Mouse (Mus musculus) forebrain, embryonic 15.5 days (tissue): Measurements from ENCODE around the gene Syt9. TPM values are rescaled to one million over a fixed set of nuclear protein-coding genes. Genes with fewer than 3 reads are reported as not detected.

Experiments used
- ATAC-seq: fragments of 200-750 bp; cut with Nextera tagmentation; replicated peaks from 2 replicates; pipeline ENCODE4 v1.8.0; 2017; ENCODE audit warnings: mild to moderate bottlenecking, moderate TSS enrichment, moderate library complexity
- H3K27ac ChIP-seq: fragments of 300-500 bp; sonication (generic); replicated peaks from 2 replicates; pipeline ENCODE4 v1.5.1; 2015; ENCODE audit warnings: mild to moderate bottlenecking, inconsistent platforms
- H3K27me3 ChIP-seq: fragments of 300-500 bp; sonication (generic); 2 replicates; pipeline ENCODE4 v1.6.1; 2015; ENCODE audit warnings: inconsistent platforms
- H3K36me3 ChIP-seq: fragments of 300-500 bp; sonication (generic); 2 replicates; pipeline ENCODE4 v1.6.1; 2015; ENCODE audit warnings: mild to moderate bottlenecking, inconsistent platforms
- H3K4me1 ChIP-seq: fragments of 300-500 bp; sonication (generic); 2 replicates; pipeline ENCODE4 v1.6.1; 2015; ENCODE audit warnings: inconsistent platforms
- H3K4me2 ChIP-seq: fragments of 300-500 bp; sonication (generic); replicated peaks from 2 replicates; pipeline ENCODE4 v1.6.1; 2015; ENCODE audit warnings: mild to moderate bottlenecking, inconsistent platforms
- H3K4me3 ChIP-seq: fragments of 300-500 bp; sonication (generic); 2 replicates; pipeline ENCODE4 v1.5.1; 2015; ENCODE audit warnings: mild to moderate bottlenecking, inconsistent platforms
- H3K9ac ChIP-seq: fragments of 300-500 bp; sonication (generic); replicated peaks from 2 replicates; pipeline ENCODE4 v1.6.1; 2015; ENCODE audit warnings: mild to moderate bottlenecking, inconsistent platforms
- H3K9me3 ChIP-seq: fragments of 300-500 bp; sonication (generic); 2 replicates; pipeline ENCODE4 v1.6.1; 2016; ENCODE audit warnings: inconsistent platforms
- WGBS: fragments of 180-500 bp; shearing (Covaris S2); methylation state at CpG from one replicate; pipeline ENCODE4 v1.1.7; 2015; ENCODE audit warnings: mixed read lengths; 5-methylcytosine and 5-hydroxymethylcytosine counted together
- polyA plus RNA-seq: library from polyadenylated mRNA; unstranded; fragments of >200 nt; fragmentation: Nextera tagmentation; extraction: Ambion mirVana; gene quantifications from 2 replicates; pipeline ENCODE4 v1.2.1, GENCODE M21; 2015

Syt9 gene
- polyA plus RNA-seq, 1 experiment from 2014 or later: 7.6 TPM

GRCm38 (mm10) chr7:107392749-107393148, 22.2 kb downstream of the Syt9 start:
- no peak overlapping the region for H3K4me2 ChIP-seq
- no peaks in the 10 kb centered on the region for H3K36me3 ChIP-seq
- ATAC-seq: no peak
- H3K27ac ChIP-seq: no peak overlapping the region
- H3K4me3 ChIP-seq: no peak overlapping the region
- H3K9ac ChIP-seq: no peak overlapping the region
- 78% methylated on average over 2 of the region's 2 CpGs for WGBS
- no peaks in the 10 kb centered on the region for H3K27me3 ChIP-seq
- no peaks in the 10 kb centered on the region for H3K9me3 ChIP-seq
- H3K4me1 ChIP-seq: no peaks in the 10 kb centered on the region

GRCm38 (mm10) chr7:107400061-107400799, 29.7 kb downstream of the Syt9 start:
- Histone ChIP-seq H3K27ac (no peak overlapping the region), H3K9ac (no peak overlapping the region), H3K4me2 (no peak overlapping the region), H3K4me1 (no peaks in the 10 kb centered on the region), H3K4me3 (no peak overlapping the region), H3K36me3 (no peaks in the 10 kb centered on the region), H3K9me3 (no peaks in the 10 kb centered on the region), H3K27me3 (no peaks in the 10 kb centered on the region)
- WGBS: 72% methylated on average over 15 of the region's 15 CpGs
- ATAC-seq: peak; percentile 81; the same call in 1 of the 2 replicates

- ATAC-seq: no peak
- Histone ChIP-seq H3K27ac (no peak overlapping the region), H3K4me2 (no peak overlapping the region), H3K9ac (no peak overlapping the region), H3K4me1 (no peaks in the 10 kb centered on the region), H3K9me3 (no peaks in the 10 kb centered on the region), H3K4me3 (no peak overlapping the region), H3K27me3 (no peaks in the 10 kb centered on the region), H3K36me3 (no peaks in the 10 kb centered on the region)
- 52% methylated on average over 3 of the region's 3 CpGs for WGBS
These were observed 32.7 kb downstream of the Syt9 start for GRCm38 (mm10) chr7:107403261-107403660.

- Histone ChIP-seq H3K9me3 (no peaks in the 10 kb centered on the region), H3K4me1 (no peaks in the 10 kb centered on the region), H3K4me2 (no peak overlapping the region), H3K9ac (no peak overlapping the region), H3K27me3 (no peaks in the 10 kb centered on the region), H3K27ac (no peak overlapping the region), H3K4me3 (no peak overlapping the region), H3K36me3 (no peaks in the 10 kb centered on the region)
- no peak for ATAC-seq
- WGBS: 92% methylated on average over 6 of the region's 6 CpGs
These were observed 44.4 kb downstream of the Syt9 start for GRCm38 (mm10) chr7:107414928-107415327.

GRCm38 (mm10) chr7:107417043-107417850, 46.7 kb downstream of the Syt9 start:
- Histone ChIP-seq H3K4me1 (no peaks in the 10 kb centered on the region), H3K27ac (no peak overlapping the region), H3K4me2 (no peak overlapping the region), H3K36me3 (no peaks in the 10 kb centered on the region), H3K9ac (no peak overlapping the region), H3K4me3 (no peak overlapping the region), H3K27me3 (no peaks in the 10 kb centered on the region), H3K9me3 (no peaks in the 10 kb centered on the region)
- 68% methylated on average over 3 of the region's 3 CpGs for WGBS
- ATAC-seq: no peak

GRCm38 (mm10) chr7:107437381-107437780, 66.9 kb downstream of the Syt9 start:
- whole genome bisulfite sequencing: 87% methylated on average over 3 of the region's 3 CpGs
- no peaks in the 10 kb centered on the region for H3K4me1 ChIP-seq

GRCm38 (mm10) chr7:107444579-107444978, 74.1 kb downstream of the Syt9 start:
- Histone ChIP-seq H3K9me3 (no peaks in the 10 kb centered on the region), H3K4me3 (no peak overlapping the region), H3K4me2 (no peak overlapping the region), H3K27ac (no peak overlapping the region), H3K9ac (no peak overlapping the region), H3K4me1 (no peaks in the 10 kb centered on the region), H3K27me3 (no peaks in the 10 kb centered on the region), H3K36me3 (no peaks in the 10 kb centered on the region)
- ATAC-seq: no peak

More at GRCm38 (mm10) chr7:107437381-107437780, 66.9 kb downstream of the Syt9 start:
- Histone ChIP-seq H3K4me3 (no peak overlapping the region), H3K27me3 (no peaks in the 10 kb centered on the region), H3K4me2 (no peak overlapping the region), H3K27ac (no peak overlapping the region), H3K36me3 (no peaks in the 10 kb centered on the region), H3K9ac (no peak overlapping the region), H3K9me3 (no peaks in the 10 kb centered on the region)
- ATAC-seq: no peak

- H3K27me3 ChIP-seq: no peaks in the 10 kb centered on the region
- peak; percentile 37; the same call in 1 of the 2 replicates for ATAC-seq
- no peak overlapping the region for H3K4me2 ChIP-seq
- no peak overlapping the region for H3K4me3 ChIP-seq
- 0 out of 2 replicates have a peak overlapping the region, but pooled peaks have one; percentile 21 for H3K27ac ChIP-seq
- 0 out of 2 replicates have a peak, but pooled peaks cover 6% of the 10 kb centered on the region for H3K4me1 ChIP-seq
- no peak overlapping the region for H3K9ac ChIP-seq
- no peaks in the 10 kb centered on the region for H3K36me3 ChIP-seq
- WGBS: 86% methylated on average over 2 of the region's 2 CpGs
- H3K9me3 ChIP-seq: no peaks in the 10 kb centered on the region
These were observed 84.1 kb downstream of the Syt9 start for GRCm38 (mm10) chr7:107454660-107455059.

GRCm38 (mm10) chr7:107455118-107455521, 84.6 kb downstream of the Syt9 start:
- Histone ChIP-seq H3K36me3 (no peaks in the 10 kb centered on the region), H3K9ac (no peak overlapping the region), H3K4me3 (no peak overlapping the region), H3K27me3 (no peaks in the 10 kb centered on the region), H3K4me1 (0 out of 2 replicates have a peak, but pooled peaks cover 6% of the 10 kb centered on the region), H3K9me3 (no peaks in the 10 kb centered on the region), H3K27ac (peak overlapping the region; percentile 63), H3K4me2 (no peak overlapping the region)
- ATAC-seq: peak; percentile 84
- WGBS: 59% methylated on average over 5 of the region's 5 CpGs

- H3K27ac ChIP-seq: no peak overlapping the region
- no peaks in the 10 kb centered on the region for H3K4me1 ChIP-seq
- no peaks in the 10 kb centered on the region for H3K27me3 ChIP-seq
- WGBS: 85% methylated on average over 4 of the region's 4 CpGs
- no peak for ATAC-seq
- no peak overlapping the region for H3K4me3 ChIP-seq
- H3K36me3 ChIP-seq: no peaks in the 10 kb centered on the region
- H3K9ac ChIP-seq: no peak overlapping the region
- no peak overlapping the region for H3K4me2 ChIP-seq
- H3K9me3 ChIP-seq: no peaks in the 10 kb centered on the region
These were observed 90.6 kb downstream of the Syt9 start for GRCm38 (mm10) chr7:107461167-107461566.

GRCm38 (mm10) chr7:107461699-107462440, 91.3 kb downstream of the Syt9 start:
- 71% methylated on average over 1 of the region's 1 CpGs for whole genome bisulfite sequencing
- Histone ChIP-seq H3K27me3 (no peaks in the 10 kb centered on the region), H3K36me3 (no peaks in the 10 kb centered on the region)

GRCm38 (mm10) chr7:107462962-107463361, 92.4 kb downstream of the Syt9 start:
- Histone ChIP-seq H3K36me3 (no peaks in the 10 kb centered on the region), H3K4me1 (no peaks in the 10 kb centered on the region), H3K27me3 (no peaks in the 10 kb centered on the region), H3K4me3 (no peak overlapping the region), H3K4me2 (no peak overlapping the region), H3K27ac (no peak overlapping the region), H3K9ac (no peak overlapping the region), H3K9me3 (no peaks in the 10 kb centered on the region)
- 73% methylated on average over 3 of the region's 3 CpGs for WGBS
- no peak for ATAC-seq

More at GRCm38 (mm10) chr7:107461699-107462440, 91.3 kb downstream of the Syt9 start:
- no peaks in the 10 kb centered on the region for H3K4me1 ChIP-seq
- H3K27ac ChIP-seq: no peak overlapping the region
- ATAC-seq: no peak
- no peak overlapping the region for H3K4me3 ChIP-seq
- H3K4me2 ChIP-seq: no peak overlapping the region
- H3K9me3 ChIP-seq: no peaks in the 10 kb centered on the region
- H3K9ac ChIP-seq: no peak overlapping the region
